Mouse (Mus musculus) urinary bladder, postnatal 14 days (tissue): ENCODE results near the gene Impdh1.
A peak's percentile ranks its signal among the peaks of the same experiment; 100 is the strongest.
"Not testable (repeated sequence)": the region's sequence is repeated elsewhere in the genome, so short reads cannot be mapped to it uniquely, and the experiment has no call there.

ENCODE experiments used
- DNase-seq: peaks from one replicate; pipeline ENCODE4 v3.0.0; 2021; ENCODE audit warnings: low spot score

Impdh1 gene

GRCm38 (mm10) chr6:29179843-29180242, 36.3 kb downstream of the Impdh1 start:
- no peak for DNase-seq

DNA sequence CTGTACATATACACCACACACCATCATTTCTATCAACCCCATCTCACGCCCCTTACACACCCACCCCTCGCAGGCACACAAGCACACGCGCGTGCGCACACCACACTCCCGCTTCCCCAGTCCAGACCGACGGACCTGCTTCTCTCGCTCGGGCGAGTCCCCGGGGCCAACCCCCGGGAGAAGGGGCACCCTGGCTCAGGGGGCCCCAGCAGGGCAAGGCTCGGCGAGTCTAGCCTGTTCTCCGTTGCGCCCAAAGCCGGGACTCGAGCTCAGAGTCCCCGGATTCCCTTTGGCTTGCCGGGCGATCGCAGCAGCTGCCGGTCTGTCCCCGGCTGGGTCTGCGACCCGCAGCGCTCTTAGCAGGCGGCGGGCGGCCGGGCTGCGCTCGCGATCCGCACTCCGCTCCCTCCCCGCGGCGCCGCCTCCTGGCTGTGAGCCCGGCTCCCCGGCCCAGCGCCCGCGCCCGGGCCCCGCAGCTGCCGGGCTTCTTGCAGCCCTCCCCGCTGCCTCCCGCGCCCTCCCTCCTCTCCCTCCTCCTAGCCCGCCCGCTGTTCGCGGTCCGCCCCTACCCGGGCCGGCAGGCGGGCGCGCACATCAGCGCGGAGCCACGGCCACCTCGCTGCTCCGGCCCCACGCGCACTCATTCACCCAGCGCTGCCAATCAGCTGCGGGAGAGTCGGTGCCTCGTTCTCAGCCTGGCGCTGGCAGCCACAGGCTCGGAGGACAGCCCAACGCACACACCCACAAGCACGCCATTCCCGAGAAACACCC, 37.1 kb downstream of the Impdh1 start, which contains the start of gene Prrt4:
TSS of gene Prrt4 (minus strand) at position 697 of the 771 bp plus-strand sequence.
- DNase-seq = peak; percentile 45

- DNase-seq = no peak
Observed at GRCm38 (mm10) chr6:29177901-29178879, 38.0 kb downstream of the Impdh1 start.

DNA sequence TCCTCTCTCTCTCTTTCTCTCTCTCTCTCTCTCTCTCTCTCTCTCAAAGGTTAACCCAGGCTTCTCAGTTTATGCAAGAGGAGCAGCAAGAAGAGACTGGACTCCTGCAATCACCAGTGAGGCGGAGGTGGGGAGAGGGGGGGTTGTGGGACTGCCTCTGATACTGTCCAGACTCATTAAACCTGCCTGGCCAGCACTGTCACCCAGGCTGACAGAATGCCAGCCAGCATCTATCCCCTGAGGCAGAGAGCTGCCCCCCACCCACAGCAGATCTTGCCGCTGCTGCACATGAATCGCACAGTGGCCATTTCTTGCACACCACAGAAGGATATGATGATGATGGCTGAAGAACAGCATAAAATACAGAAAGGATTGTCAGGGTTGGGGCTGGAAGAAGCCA, 41.1 kb downstream of the Impdh1 start:
- no peak for DNase-seq

DNA sequence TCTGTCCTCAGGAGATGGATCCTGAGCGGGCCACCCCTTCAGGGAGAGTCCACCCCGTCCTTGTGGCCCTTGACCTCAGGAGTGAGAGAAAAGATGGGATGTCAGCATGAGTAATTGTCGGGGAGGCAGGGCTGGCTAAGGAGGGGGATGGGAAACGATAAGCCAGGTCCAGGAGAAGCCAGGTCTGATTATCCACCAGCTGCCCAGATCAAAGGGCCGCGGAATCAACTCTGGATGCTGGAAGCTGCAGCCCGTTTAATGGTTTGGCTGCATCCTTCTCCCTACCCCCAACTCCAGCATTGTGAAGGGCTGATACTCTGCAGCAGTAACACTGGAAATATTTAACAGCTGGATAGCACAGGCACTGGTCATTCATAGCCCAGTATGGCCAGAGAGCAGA, 41.8 kb downstream of the Impdh1 start:
- no peak for DNase-seq

DNA sequence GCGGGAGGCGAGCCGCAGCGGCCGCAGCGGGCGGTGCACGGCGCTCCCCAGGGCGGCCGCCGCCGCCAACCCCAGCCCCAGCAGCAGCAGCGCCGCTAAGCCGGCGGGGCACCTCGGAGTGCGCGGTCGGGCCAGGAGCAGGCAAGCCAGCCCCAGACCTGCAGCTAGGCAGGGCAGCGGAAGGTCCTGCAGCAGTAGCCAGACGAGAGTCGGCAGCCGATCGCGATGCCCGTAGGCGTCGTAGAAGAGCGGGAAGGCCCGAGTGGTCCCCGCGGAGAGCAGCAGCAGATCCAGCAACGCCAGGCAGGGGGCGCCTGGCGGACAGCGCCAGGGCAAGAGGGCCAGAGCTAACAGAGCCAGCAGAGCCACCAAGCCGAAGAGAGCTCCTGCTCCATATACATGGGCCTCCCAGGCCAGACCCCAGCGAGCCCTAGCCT, 45.2 kb downstream of the Impdh1 start:
- DNase-seq = peak; percentile 78

- DNase-seq = no peak
Observed at GRCm38 (mm10) chr6:29170063-29170921, 45.9 kb downstream of the Impdh1 start.

DNA sequence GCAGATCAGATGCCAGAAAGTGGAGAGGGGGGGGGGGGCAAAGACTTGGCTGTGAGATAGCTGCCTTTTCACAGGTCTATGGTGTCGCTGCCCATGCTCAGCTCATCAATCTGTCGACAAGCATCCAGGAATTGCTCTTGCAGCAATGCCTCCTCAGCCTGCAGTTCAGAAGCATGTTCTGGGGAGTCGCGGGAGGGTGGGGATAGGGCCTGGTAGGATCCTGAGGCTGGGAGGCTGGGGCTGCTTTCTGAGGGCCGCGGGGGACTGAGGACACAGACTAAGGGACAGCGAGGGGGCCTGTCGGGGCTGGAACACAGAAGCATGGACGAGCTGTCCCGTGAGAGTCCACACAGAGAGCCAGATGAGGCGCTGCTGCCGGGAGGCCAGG, 46.5 kb downstream of the Impdh1 start:
- no peak for DNase-seq

DNA sequence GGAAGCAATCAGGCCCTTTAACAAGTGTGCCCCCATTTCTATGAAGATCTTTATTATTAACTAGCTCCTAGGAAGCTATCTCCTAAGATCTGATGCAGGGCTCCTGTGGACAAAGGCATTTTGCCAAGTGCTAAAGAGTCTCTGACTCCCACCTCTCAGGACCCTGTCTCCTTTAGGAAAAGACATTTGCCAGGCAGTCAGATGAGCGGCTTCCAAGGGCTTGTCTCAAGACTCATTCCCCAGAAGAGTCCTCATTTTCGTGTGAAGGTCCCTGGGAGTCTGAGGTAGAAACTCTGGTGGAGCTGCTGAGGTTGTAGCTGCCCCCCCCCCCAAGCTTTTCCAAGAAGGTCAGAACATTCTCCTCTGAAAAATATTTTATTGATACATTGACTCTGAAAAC, 47.3 kb downstream of the Impdh1 start:
- DNase-seq = no peak

GRCm38 (mm10) chr6:29166196-29166595, 50.0 kb downstream of the Impdh1 start:
- DNase-seq = no peak

DNA sequence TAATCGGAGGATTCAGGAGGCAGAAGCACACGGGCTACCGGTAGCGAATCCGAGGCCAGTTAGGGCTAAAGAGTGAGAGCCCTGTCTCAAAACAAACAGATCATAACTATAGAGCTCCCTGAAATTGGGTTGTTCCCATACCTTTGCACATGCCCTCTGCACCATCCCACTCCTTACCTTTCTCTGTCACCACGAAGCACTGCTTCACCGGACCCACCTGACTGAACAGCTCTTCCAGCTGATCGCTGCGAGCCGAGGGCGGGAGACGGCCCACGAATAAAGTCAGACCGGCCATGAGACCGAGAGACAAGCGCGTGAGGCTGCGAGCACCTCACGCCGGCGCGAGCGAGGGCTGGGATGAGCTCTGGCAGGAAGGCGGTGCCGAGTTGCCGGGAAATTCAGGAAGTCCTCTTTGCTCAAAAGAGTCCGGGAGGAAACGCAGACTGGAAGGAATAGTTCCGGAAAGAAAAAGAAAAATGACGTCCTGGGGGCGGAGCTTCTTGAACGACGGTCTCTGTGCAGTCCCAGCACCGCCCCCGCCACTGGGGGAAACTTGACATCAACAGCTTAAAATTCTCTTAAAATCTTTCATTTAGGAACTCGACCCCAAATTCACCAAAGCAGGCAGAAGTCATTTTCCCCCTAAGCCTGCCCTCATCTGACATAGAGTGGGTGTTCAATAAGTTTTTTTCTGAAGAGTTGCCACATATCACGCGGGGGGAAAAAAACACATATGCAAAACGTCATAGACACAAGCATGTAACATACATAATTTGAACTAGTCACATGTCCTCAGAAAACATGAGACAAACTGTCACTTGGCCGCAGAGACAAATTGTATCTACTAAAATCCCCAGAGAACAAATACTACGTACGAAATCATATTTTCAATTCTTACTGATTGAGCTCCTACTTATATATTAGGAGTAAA, 51.6 kb downstream of the Impdh1 start, which contains the start of gene Rbm28:
TSS of gene Rbm28 (minus strand) at position 693 of the 931 bp plus-strand sequence.
- DNase-seq = peak; percentile 85

DNA sequence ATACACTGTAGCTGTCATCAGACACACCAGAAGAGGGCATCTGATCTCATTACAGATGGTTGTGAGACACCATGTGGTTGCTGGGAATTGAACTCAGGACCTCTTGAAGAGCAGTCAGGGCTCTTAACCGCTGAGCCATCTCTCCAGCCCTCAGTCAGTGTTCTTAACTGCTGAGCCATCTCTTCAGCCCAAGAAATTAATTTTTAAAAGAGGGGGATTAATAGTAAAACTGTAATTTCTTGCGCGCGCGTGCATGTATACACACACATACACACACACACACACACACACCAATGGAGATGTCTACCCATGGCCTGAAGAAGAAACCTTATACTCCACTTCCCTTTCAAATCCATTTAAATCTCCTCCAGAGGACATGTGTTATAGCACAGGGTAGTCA, 54.9 kb downstream of the Impdh1 start:
- not testable (repeated sequence) for DNase-seq

GRCm38 (mm10) chr6:29160786-29161185, 55.4 kb downstream of the Impdh1 start:
- no peak for DNase-seq

DNA sequence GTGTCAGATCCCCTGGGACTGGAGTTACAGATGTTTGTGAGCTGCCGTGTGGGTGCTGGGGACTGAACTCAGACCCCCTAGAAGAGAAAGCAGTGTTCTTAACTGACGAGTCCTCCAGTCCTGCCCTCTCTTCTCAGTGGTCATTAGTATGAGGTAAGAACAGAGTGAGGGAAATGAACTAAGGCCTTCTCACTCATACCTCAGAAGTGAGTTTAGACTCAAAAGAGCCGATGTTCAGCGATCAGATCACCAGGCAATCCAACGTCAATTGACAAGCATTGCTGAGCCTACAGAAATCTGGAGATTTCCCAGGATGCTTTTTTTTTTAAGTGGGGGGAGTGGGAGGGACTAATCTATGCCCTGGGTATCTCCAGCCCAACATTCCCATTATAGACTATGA, 59.8 kb downstream of the Impdh1 start:
- no peak for DNase-seq
